Mouse (Mus musculus) embryonic facial prominence, embryonic 12.5 days (tissue): Measurements from ENCODE around the gene Atg101. TPM values are rescaled to one million over a fixed set of nuclear protein-coding genes. Genes with fewer than 3 reads are reported as not detected.
A peak's percentile ranks its signal among the peaks of the same experiment; 100 is the strongest.

Experiments
- ATAC-seq: fragments of 200-750 bp; cut with Nextera tagmentation; 2 replicates; pipeline ENCODE4 v1.8.0; 2017; ENCODE audit not compliant: insufficient number of reproducible peaks, insufficient read depth, low FRiP score, low TSS enrichment
- H3K27ac ChIP-seq: fragments of 300-500 bp; sonication (generic); 2 replicates; pipeline ENCODE4 v1.5.1; 2016; ENCODE audit warnings: mild to moderate bottlenecking
- H3K27me3 ChIP-seq: fragments of 300-500 bp; sonication (generic); 2 replicates; pipeline ENCODE4 v1.6.1; 2016; ENCODE audit warnings: mild to moderate bottlenecking, moderate library complexity
- H3K36me3 ChIP-seq: fragments of 300-500 bp; sonication (generic); 2 replicates; pipeline ENCODE4 v1.6.1; 2016; ENCODE audit warnings: mild to moderate bottlenecking
- H3K4me1 ChIP-seq: fragments of 300-500 bp; sonication (generic); 2 replicates; pipeline ENCODE4 v1.6.1; 2016
- H3K4me2 ChIP-seq: fragments of 300-500 bp; sonication (generic); replicated peaks from 2 replicates; pipeline ENCODE4 v1.6.1; 2016; ENCODE audit warnings: mild to moderate bottlenecking, moderate library complexity
- H3K4me3 ChIP-seq: fragments of 300-500 bp; sonication (generic); 2 replicates; pipeline ENCODE4 v1.5.1; 2016; ENCODE audit warnings: mild to moderate bottlenecking
- H3K9ac ChIP-seq: fragments of 300-500 bp; sonication (generic); 2 replicates; pipeline ENCODE4 v1.6.1; 2016; ENCODE audit warnings: mild to moderate bottlenecking, moderate library complexity
- H3K9me3 ChIP-seq: fragments of 300-500 bp; sonication (generic); 2 replicates; pipeline ENCODE4 v1.6.1; 2016; ENCODE audit warnings: mild to moderate bottlenecking, moderate library complexity
- WGBS: fragments of 180-500 bp; shearing (Covaris S2); methylation state at CpG from one replicate; pipeline ENCODE4 v1.1.7; 2016; 5-methylcytosine and 5-hydroxymethylcytosine counted together
- polyA plus RNA-seq: library from polyadenylated mRNA; unstranded; fragments of >200 nt; fragmentation: Nextera tagmentation; extraction: Ambion mirVana; gene quantifications from 2 replicates; pipeline ENCODE4 v1.2.1, GENCODE M21; 2016

Atg101 gene
- polyA plus RNA-seq, 1 experiment from 2014 or later, result 64.5 TPM

DNA sequence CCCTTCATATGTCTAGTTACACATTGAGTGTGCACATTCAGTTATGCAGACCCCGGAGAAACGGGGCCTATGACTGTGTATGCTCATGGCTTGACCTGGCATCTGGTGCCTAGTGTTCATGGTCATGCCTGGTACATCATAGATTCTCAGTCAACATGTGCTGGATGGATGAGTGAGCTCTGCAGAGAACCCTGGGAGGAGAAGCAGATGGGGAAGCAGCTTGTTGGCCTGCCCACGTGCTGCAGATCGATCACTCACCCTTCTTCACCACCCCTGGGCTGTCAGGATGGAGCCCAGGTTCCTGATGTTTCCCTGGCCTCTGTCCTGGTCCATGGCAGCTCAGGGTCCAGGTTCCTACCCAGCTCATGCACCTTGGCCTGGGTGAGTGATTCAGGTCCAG, 22.4 kb downstream of the Atg101 start:
- ATAC-seq, result no peak
- H3K27ac ChIP-seq, result no peak overlapping the region
- no peaks in the 10 kb centered on the region for H3K27me3 ChIP-seq
- H3K4me2 ChIP-seq, result no peak overlapping the region
- H3K36me3 ChIP-seq, result no peaks in the 10 kb centered on the region
- H3K4me3 ChIP-seq, result no peak overlapping the region
- H3K9ac ChIP-seq, result no peak overlapping the region
- H3K4me1 ChIP-seq, result peaks cover 12% of the 10 kb centered on the region; the same call in 1 of the 2 replicates
- no peaks in the 10 kb centered on the region for H3K9me3 ChIP-seq
- WGBS, result 92% methylated on average over 4 of the region's 4 CpGs

DNA sequence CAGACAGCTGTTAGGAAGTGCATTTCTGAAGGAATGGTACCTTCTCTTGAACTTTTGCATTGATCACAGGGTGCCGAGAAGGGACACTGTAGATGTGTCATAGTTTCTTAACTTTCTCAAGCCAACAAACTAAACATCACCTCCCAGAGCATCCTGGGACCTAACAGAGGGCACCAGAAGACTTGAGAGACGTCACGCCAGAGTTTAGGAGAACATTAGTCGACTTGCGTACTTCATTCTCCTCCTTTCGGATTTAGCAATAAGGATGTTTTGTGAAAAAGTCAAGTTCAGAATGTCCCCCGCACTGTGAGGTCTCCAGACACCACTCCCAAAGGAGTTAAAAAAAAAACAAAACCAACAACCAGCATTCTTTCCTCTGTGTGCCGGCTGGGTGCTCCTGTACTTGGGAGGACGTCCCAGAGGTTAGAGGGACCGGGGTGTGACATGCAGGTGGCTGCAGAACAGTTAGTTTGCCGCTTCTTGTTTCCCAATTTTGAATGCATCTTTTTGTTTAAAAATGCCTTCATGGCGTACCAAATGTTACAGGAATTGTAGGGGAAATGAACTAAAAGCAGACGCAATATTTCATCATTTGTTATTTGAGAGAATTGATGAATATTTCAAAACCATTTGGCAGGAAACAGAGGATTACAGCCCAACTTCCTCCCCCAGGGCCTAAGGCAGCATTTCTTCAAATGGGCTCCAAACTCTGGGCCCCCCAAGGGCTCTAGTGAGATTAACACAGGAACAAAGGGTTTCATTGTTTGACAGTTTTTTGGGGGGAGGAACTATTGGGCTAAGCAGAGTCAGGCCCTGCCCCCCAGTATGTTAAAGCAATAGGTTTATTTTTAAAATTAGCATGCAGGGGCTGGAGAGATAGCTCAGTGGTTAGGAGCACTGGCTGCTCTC, 24.6 kb downstream of the Atg101 start:
- Histone ChIP-seq H3K36me3 (no peaks in the 10 kb centered on the region), H3K27me3 (no peaks in the 10 kb centered on the region), H3K9ac (no peak overlapping the region), H3K27ac (no peak overlapping the region), H3K4me3 (no peak overlapping the region), H3K4me1 (peaks cover 12% of the 10 kb centered on the region; the same call in 1 of the 2 replicates), H3K4me2 (no peak overlapping the region), H3K9me3 (no peaks in the 10 kb centered on the region)
- no peak for ATAC-seq
- 49% methylated on average over 13 of the region's 13 CpGs for WGBS

DNA sequence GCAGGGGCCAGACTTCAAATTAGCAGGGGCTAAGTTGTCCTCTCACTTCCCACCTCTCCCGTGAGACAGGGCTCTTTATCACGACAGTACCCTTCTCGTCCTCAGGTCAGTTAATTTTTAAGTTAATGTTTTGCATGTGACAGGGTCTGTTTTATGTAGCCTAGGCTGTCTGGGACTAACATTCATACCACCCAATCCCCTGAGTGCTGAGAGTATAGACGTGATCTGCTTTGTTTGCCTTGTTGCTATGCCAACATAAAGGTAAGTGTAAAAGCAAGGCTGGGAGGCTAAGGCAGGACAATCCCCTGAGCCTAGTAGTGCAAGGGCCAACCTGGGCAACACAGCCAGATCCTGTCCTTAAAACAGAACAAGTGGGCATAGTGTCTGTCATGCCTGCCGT, 25.4 kb downstream of the Atg101 start:
- no peak for ATAC-seq
- H3K4me2 ChIP-seq, result no peak overlapping the region
- no peak overlapping the region for H3K4me3 ChIP-seq
- no peaks in the 10 kb centered on the region for H3K27me3 ChIP-seq
- WGBS, result 36% methylated on average over 5 of the region's 5 CpGs
- H3K27ac ChIP-seq, result no peak overlapping the region
- peaks cover 12% of the 10 kb centered on the region; the same call in 1 of the 2 replicates for H3K4me1 ChIP-seq
- H3K36me3 ChIP-seq, result no peaks in the 10 kb centered on the region
- no peak overlapping the region for H3K9ac ChIP-seq
- H3K9me3 ChIP-seq, result no peaks in the 10 kb centered on the region

DNA sequence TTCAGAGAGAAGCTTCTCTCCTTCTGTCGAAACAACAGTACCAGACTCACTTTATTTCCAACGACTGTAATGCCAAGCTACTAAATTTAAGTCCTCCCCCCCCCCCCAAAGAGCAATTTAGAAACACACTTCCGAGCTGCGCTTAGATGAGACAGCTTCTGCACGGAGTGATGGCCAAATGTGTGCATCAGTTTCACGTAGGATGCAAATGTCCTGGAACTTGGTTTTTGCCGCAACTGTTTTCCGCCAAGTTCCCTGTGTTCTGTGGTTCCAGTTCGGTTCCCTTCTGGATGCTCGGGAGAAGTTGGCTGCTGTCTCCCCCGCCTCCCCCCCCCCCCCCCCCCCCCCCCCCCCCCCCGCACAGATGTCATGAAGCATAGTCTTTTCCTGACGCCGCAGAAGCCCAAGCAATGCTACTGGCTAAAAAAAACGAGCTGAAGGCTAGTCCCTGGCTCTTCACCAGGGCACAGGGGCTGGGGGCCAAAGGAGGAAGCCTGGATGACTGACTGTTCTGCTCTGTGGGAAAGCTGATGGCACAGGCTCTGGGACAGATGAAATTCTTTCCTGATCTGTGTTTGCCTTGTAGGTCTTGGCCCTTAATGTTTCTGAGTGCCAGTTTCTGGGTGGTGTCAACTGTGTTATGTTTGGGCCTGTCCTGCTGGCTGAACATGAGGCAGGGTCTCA, 27.2 kb downstream of the Atg101 start:
- H3K27me3 ChIP-seq, result no peaks in the 10 kb centered on the region
- H3K9me3 ChIP-seq, result no peaks in the 10 kb centered on the region
- no peak overlapping the region for H3K4me3 ChIP-seq
- no peaks in the 10 kb centered on the region for H3K36me3 ChIP-seq
- WGBS, result 50% methylated on average over 14 of the region's 15 CpGs
- no peak overlapping the region for H3K9ac ChIP-seq
- H3K4me1 ChIP-seq, result peaks cover 13% of the 10 kb centered on the region; the same call in 1 of the 2 replicates
- ATAC-seq, result no peak
- no peak overlapping the region for H3K4me2 ChIP-seq
- no peak overlapping the region for H3K27ac ChIP-seq

DNA sequence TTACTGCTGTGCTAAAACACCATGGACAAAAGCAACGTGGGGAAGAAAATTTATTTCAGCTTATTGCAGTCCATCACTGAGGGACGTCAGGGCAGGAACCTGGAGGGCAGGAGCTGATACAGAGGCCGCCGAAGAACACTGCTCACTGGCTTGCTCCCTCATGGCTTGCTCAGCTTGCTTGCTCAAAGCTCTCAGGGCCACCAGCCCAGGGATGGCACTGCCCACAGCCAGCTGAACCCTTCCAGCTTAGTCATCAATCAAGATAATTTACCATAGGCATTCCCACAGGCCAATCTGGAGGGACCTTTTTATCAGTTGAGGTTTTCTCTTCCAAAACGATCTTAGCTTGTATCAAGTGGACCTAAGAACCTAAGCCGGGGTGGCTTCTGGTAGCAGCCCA, 27.9 kb downstream of the Atg101 start:
- no peaks in the 10 kb centered on the region for H3K36me3 ChIP-seq
- no peak overlapping the region for H3K27ac ChIP-seq
- H3K4me2 ChIP-seq, result no peak overlapping the region
- no peak overlapping the region for H3K4me3 ChIP-seq
- peaks cover 19% of the 10 kb centered on the region for H3K4me1 ChIP-seq
- H3K9ac ChIP-seq, result no peak overlapping the region
- no peaks in the 10 kb centered on the region for H3K27me3 ChIP-seq
- 86% methylated on average over 6 of the region's 6 CpGs for WGBS
- ATAC-seq, result no peak
- H3K9me3 ChIP-seq, result no peaks in the 10 kb centered on the region

DNA sequence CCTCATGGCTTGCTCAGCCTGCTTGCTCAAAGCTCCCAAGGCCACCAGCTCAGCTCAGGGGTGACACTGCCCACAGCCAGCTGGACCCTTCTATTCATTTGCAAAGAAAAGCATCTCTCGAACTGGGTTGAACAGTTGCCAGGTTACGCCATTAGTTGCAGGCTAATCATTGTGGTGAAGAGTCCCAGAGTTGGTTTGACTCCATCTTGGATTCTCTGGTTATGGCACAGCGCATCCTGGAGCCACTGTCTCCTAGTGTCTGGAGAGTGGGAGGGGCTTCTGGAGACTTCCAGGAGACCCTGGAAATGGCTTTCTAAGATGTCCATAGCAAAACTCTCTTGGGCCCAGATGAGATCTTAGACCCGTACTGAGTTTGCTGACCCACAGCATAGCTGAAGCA, 31.3 kb downstream of the Atg101 start:
- ATAC-seq, result no peak; the same call in 1 of the 2 replicates
- Histone ChIP-seq H3K27ac (no peak overlapping the region), H3K4me1 (peaks cover 12% of the 10 kb centered on the region), H3K4me2 (peak overlapping the region; percentile 48; the same call in 1 of the 2 replicates), H3K36me3 (no peaks in the 10 kb centered on the region), H3K4me3 (no peak overlapping the region), H3K9me3 (no peaks in the 10 kb centered on the region), H3K27me3 (no peaks in the 10 kb centered on the region), H3K9ac (no peak overlapping the region)
- WGBS, result 87% methylated on average over 4 of the region's 4 CpGs

DNA sequence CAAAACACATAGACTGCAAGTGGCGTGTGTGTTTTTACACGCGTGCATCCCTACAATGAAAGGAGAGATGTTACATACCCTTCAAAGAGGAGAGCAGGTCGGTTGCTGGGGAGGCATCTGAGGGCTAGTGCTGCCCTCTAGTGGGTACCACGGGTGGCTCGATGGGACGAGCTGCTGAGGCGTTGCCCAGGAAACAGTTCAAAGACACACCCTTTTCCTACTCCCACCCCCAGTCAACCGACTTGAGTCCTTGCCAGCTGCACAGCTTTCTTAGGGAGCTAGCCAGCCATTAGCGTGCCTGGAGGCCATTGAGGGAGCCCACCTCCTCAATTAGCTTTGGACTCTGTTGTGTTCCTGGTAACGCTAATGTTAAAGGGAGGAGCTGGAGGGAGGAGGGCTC, 31.8 kb downstream of the Atg101 start:
- peak; percentile 79; the same call in 1 of the 2 replicates for ATAC-seq
- Histone ChIP-seq H3K4me2 (peak overlapping the region; percentile 48), H3K36me3 (no peaks in the 10 kb centered on the region), H3K27me3 (no peaks in the 10 kb centered on the region), H3K9me3 (no peaks in the 10 kb centered on the region), H3K4me1 (peaks cover 15% of the 10 kb centered on the region), H3K4me3 (peak overlapping the region; percentile 24), H3K27ac (peak overlapping the region; percentile 41; the same call in 1 of the 2 replicates), H3K9ac (no peak overlapping the region)
- 4% methylated on average over 11 of the region's 11 CpGs for WGBS

DNA sequence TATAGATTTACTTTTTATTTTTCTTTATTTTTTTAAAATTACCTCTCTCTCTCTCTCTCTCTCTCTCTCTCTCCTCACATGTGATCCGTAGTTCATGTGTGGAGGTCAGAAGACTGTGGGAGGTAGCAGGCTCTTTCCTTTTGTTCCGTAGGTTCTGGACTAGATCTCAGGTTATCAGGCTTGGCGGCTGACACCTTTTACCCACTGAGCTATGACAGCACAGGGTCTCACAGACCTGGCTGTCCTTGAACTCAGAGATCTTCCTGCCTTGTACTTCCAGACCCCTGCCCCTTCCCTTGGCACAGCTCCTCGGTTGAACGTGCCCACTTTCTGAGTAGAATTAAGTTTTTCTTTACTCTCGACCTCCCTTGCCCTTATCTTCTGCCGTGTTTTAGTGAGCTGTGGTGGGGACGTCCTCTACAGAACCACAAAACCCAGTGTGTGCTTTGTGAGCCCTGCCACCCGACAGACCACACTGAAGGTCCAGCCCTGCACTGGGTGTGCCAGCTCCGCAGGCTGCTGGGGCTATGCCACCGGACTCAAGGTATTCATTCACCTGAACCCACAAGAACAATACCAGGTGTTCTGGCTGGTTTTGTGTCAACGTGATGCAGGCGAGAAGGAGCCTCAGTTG, 32.3 kb downstream of the Atg101 start:
- no peak for ATAC-seq
- Histone ChIP-seq H3K4me1 (peaks cover 16% of the 10 kb centered on the region), H3K27ac (peak overlapping the region; percentile 41; the same call in 1 of the 2 replicates), H3K4me3 (peak overlapping the region; percentile 24; the same call in 1 of the 2 replicates), H3K9ac (no peak overlapping the region), H3K4me2 (peak overlapping the region; percentile 48), H3K9me3 (no peaks in the 10 kb centered on the region), H3K27me3 (no peaks in the 10 kb centered on the region), H3K36me3 (no peaks in the 10 kb centered on the region)
- WGBS, result 65% methylated on average over 13 of the region's 13 CpGs

DNA sequence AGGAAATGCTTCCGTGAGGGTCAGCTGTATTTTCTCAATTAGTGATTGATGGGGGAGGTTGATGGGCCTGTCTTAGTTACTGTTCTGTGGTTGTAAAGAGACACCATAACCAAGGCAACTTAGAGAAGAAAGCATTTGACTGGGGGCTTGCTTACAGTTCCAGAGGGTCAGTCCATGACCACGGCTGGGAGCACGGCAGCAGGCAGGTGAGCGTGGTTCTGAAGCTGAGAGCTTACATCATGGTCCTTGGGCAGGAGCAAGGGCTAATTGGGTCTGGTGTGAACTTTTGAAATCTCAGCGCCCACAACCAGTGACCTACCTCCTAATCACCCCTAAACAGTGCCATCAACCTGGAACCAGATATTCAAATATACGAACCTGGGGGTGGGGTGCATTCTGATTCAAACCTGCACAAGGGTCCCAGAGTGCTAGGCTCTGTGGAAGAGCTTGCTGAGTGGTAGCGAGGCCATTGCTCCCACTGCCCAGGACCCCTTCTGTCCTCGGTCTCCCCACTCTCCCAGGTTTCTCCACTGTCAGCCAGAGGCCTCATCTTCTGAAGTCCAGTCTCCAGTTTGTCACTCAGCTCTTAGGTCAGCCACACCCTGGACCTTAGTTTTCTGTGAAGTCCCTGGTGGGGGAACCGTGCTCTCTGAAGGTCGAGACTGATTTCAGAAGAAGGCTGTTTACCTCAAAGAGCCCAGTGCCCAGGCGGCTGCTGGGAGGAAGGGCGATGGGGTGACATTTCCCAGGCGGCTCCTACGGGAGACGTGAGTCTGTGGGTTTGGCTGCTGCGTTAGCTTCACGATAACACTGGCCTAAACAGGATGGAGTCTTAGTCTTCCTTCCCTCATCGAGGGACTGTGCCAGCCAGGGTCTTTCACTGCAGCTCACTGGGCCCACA, 33.1 kb downstream of the Atg101 start:
- no peak overlapping the region for H3K4me3 ChIP-seq
- no peaks in the 10 kb centered on the region for H3K36me3 ChIP-seq
- H3K27ac ChIP-seq, result no peak overlapping the region
- H3K4me2 ChIP-seq, result no peak overlapping the region
- 73% methylated on average over 18 of the region's 18 CpGs for WGBS
- peaks cover 16% of the 10 kb centered on the region for H3K4me1 ChIP-seq
- H3K27me3 ChIP-seq, result no peaks in the 10 kb centered on the region
- ATAC-seq, result no peak
- H3K9ac ChIP-seq, result no peak overlapping the region
- no peaks in the 10 kb centered on the region for H3K9me3 ChIP-seq

DNA sequence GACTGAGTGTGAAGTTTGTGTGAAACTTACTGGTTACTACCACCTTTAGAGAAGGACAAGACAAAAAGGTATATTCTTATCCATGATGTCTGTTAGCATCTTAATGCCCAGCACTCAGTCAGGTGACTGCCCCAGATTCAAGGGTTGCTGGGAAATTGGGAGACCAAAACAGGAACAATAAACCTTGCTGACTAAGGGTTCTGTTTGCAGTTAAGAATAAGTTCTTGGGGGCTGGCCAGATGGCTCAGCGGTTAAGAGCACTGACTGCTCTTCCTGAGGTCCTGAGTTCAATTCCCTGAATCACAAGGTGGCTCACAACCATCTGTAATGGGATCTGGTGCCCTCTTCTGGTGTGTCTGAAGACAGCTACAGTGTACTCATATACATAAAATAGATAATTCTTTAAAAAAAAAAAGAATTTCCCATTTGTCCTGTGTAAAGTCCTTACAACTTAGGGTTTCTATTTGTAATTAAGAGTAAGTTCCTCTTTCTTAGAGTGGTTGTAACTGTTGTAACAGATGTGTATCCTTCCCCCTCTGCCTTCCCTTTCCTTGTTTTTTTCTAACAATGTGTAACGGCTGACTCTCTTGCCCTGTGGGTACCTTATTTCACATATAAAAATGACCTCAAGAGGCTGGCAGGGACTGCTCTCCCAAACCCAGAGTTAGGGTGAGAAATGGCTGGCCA, 33.9 kb downstream of the Atg101 start:
- no peak for ATAC-seq
- Histone ChIP-seq H3K9ac (no peak overlapping the region), H3K9me3 (no peaks in the 10 kb centered on the region), H3K4me1 (peaks cover 16% of the 10 kb centered on the region), H3K36me3 (no peaks in the 10 kb centered on the region), H3K27ac (no peak overlapping the region), H3K4me2 (no peak overlapping the region), H3K27me3 (no peaks in the 10 kb centered on the region), H3K4me3 (no peak overlapping the region)
- 79% methylated on average over 2 of the region's 2 CpGs for WGBS
